Mouse (Mus musculus) layer of hippocampus, postnatal 36 days (tissue): ENCODE measurements around the gene Pard3. TPM values are rescaled to one million over a fixed set of nuclear protein-coding genes. Genes with fewer than 3 reads are reported as not detected.

Experiments used
- DNase-seq, 2 experiments: peaks; one replicate each; pipeline ENCODE4 v3.0.0; 2022
- total RNA-seq, 2 experiments: library from RNA; stranded (reverse); gene quantifications; 2 replicates each; pipeline ENCODE4 v1.2.3; 2021

Gene Pard3
- total RNA-seq, 2 experiments from 2014 or later, result 19.7 to 32.0 TPM

DNA sequence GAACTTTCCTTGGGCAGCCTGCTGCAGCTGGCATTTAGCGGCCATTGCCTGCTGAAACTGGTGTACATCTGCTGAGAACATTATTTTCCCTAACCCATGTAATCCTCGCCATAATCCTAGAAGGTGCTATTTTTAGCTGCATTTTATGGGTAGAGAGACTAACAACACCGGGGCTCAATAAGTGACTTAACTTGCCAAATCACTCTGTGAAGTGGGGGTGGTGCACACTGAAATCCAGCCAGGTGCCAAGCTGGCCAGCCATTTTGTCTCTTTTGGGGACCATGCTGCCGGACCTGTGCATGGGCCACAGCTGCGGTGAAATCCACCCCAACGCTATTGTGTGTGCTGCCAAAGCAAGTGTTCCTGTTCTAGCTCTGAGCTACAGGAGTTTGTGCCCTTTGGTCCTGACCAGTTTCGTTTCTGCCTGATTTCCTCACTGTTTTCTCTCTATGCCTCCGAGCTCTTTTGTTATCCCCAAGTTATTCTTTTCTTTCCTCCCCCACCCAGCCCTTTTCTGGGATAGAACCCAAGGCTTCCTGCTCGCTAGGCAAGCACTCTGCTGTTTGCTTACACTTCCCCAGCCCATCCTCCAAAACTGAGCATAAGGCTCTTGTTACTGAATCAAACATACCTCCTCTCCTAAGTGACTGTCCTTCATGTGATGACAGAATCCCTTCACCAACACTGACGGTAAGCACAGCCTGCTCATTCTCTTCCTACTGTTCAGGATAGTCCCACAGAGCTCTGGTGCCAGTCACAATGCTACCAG is 375.9 kb downstream of the Pard3 start:
- peak; percentile 38 to 61 for DNase-seq

DNA sequence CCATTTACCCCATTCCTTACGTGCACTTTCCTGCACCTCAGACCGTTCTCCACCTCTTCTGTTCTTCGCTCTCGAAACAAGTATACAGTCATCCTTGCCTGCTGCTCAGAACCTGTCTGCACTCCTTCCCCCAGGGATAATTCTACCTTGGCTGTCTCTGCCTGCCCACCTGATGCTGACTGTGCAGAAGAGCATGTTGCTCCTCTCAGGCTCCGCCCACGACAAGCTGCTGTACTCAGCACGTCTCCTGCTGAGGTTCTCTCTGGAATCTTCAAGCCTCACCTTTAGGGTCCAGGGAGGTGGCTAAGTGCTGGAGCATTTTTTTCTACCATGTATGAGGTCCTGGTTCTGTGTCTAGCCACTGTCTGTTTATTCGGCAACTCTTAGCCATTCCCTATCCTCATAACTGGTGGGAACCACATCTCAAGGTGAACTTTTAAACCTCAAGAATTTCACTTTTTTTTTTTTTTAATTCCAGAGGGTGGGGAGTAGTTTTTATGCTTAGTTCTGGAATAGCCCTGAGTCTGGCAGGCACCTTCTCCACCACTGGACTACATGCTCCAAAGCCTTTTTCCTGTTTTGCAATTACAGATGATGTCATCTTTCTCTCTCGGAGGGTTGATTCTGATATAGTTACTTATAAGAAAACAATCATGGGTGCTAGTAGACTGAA is 376.6 kb downstream of the Pard3 start:
- DNase-seq, result no peak

DNA sequence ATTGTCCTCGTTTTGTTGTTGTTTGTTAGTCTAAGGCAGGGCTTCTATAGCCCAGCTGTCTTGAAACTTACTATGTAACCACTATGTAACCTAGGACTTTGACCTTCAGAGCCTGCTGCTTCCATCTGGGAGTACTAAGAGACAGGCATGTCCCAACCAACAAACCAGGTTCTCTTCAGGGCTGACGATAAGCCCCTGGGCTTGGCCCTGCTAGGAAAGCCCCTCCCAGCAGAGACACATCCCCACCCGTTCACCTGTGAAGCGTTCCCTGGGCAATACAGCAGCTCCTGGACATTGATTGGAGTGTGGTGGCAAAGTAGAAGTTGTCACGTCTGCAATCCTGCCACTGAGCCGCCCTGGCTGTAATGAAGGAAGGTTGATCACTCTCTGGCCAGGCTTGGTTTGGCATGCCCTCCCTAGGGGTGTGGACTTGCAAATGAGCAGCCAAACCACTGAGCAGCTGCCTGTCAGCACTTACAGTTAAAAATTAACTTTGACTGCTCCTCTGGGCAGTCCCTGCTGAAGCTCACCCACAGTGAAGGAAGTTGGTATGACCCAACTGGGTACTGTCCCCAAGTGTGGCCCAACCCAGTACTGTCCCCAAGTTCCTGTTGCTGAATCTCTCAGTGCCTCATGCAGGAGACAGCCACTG is 377.3 kb downstream of the Pard3 start:
- DNase-seq, result no peak

DNA sequence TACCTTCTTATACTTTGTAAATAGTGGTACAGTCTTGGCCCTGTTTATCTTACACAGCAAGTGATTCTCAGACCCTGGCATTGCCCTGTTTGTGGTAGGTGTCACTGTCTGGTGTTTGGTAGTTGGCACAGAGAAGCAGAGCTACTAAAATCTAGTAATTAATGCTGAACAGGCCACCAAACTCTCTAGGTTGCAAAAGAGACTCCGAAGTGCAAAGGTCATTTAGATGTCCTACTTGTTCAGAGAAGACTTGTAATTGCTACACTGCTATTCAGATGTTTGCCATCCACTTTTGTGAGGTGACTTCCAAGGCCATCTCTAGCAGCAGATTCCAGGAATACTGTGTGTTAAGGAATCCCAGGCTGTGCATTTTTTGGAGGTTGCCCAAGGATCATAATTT is 383.7 kb downstream of the Pard3 start:
- no peak for DNase-seq

DNA sequence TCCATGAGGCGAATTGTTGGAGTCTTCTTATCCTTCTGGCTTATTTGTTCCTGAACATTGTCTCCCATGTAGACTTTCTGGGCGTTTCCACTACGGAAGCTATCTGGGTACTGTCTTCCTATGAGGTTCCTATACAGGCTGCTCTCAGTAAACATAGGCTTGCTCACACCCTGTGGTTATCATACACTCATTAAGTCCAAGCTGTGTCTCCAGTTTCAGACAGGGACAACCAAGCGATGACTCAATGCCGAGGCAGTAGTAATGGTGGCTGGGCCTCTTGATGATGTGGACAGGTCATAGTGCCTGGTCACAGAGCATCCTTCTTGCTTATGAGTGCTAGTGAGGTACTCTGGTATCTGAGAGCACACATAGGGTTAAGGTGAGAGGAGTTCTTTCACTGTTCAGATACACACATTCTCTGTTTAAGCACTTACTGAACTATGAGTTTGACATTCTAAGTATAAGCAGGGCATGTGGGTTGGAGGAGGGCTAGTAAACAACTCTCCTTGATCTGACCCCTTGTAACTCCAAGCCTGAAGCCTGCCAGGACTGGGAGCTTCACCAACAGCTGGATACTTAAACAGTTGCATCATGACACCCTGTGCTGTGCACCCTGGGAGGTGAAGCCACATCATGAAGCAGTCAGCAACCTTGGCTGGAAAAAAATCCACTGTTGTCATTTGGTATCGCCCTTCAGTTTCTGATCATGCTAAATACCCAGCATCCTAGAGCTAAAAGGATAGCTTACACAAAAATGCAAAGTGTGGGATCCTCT is 385.6 kb downstream of the Pard3 start:
- no peak for DNase-seq

- no peak for DNase-seq
Measured at GRCm38 (mm10) chr8:127450954-127451668, 387.4 kb downstream of the Pard3 start.

- DNase-seq, result no peak
Measured at GRCm38 (mm10) chr8:127452364-127452763, 388.7 kb downstream of the Pard3 start.

GRCm38 (mm10) chr8:127457901-127458300 is 394.2 kb downstream of the Pard3 start:
- no peak for DNase-seq

DNA sequence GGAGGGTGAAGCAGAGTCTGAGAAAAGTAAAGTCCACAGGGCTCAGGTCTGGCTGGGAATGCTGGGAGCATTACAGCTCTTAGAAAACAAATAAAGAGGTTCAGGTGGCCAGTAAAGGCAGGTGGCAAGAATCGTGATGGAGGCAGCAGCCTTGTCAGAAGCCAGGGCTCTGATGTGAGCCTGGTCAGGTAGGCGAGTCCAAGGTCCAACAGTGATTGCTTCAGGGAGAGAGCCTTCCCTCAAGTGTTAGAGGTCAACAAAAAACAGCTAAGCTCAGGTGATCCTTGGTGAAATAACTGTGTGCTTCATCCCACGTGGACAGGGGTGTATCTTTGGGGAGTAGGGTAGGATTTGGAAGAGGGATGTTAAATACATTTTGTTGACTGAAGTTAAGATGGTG is 397.5 kb downstream of the Pard3 start:
- DNase-seq, result no peak

- no peak for DNase-seq
Measured at GRCm38 (mm10) chr8:127462378-127462935, 398.8 kb downstream of the Pard3 start.

- DNase-seq, result no peak
Measured at GRCm38 (mm10) chr8:127464300-127464699, 400.6 kb downstream of the Pard3 start.

- no peak for DNase-seq
Measured at GRCm38 (mm10) chr8:127472204-127472603, 408.5 kb downstream of the Pard3 start.

DNA sequence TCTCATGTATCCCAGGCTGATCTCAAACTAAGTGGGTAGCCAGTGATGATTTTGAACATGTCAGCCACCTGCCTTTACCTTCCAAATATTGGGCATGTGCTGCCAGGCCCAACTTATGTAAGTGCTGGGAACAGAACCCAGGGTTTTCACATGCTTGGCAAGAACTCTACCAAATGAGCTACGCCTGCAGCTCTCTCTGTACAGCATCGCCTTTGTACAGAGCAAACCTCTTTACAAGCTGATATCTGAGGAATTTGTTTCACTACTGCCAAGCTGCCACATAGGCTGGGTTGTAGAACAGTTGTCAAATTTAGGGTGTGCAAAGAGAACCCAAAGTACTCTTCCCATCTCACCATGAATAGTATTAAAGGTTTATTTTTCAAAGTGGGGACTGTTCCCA is 416.3 kb downstream of the Pard3 start:
- peak; percentile 53 to 57 for DNase-seq

DNA sequence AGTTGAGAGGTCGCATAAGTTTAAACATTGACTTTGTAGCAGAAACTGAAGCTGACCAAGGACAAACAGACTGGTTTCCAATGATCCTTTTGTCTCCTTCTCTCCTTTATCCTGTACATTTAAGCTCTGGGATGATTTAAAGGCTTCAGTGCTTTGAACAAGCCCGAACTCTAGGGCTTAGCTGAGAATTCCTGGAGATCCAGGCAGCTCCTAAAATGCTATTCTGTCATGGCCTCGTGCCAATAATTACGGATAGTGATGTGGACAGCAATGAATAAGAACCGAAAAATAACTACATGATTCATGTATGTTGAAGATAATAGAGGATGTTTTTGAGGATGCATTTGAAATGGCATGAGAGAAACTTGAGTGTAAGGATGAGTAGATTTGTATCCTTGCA is 421.9 kb downstream of the Pard3 start:
- no peak for DNase-seq

DNA sequence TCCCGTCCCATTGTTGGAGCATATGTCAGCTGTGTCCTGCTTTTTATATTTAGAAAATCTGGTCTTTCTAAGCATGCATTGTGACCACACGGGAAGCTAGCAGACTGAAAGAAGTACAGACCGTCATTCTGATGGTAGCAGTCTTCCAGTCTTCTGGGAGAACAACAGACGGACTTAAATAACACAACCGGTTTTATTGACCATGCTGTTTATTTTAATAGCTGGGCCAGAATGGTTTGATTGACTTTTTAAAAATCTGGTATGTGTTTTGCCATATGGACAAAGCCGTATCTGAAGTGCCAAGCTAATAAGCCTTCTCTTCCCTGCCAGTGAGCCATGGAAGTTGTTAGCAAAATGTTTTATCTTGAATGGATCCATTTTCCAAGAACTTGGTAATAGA is 428.3 kb downstream of the Pard3 start:
- DNase-seq, result no peak

DNA sequence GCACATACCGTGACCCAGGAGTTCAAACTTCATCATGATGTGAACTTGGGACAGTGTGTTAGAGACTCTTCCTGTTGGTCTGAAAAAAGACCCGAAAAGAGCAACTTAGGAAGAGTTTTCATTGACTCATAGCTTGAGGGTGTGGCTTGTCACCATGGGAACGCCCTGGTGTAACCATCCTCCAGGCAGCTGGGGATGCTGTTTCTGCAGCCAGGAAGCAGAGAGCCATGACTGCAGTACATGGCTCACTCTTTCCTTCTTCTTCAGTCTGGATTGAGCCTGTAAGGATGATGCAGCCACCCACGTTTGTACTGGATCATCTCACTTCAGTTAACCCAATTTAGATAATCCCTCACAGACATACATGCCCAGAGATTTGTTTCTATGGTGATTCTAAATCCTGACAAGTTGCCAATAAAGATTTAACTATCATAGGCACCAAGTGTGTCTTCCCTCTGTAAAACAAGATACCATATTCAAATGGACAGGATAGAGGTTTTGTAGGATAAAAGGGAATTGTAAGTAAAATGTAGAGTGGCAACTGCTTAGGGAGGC is 431.6 kb downstream of the Pard3 start:
- DNase-seq, result no peak

DNA sequence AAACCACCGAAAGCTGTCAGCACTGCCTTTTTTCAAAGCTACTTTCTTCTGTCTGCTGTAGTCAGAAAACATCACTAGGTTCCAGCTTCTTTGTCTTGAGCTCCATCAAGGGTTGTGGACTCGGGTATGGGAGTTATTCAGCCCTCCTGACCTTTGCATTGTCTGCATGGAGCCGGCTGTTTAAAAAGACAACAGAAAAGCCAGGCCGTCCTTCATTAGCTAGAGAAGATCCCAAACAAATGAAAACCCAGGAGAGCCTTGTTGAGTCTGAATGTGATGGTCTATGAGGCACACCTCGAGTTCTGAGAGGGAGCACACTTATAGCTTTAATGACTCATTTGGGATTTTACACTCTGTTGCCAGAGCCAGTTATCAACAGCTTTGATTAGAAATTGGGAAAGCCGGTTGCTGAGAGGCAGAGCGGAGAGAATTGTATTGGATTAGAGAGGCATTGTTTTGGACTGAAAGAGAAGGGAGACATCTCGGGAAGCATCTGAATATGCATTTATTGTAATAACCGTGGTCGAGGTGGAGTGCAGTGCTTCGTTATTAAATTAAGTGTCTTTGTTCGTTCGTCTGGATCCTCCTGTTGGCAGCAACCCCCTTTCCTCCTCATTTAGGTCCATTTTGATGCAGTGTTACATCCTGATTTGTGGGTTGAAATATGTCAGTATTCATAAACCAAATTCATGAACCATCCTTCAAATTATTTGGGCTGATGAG is 435.5 kb downstream of the Pard3 start:
- no peak for DNase-seq

- no peak for DNase-seq
Measured at GRCm38 (mm10) chr8:127499720-127500114, 436.0 kb downstream of the Pard3 start.

- no peak for DNase-seq
Measured at GRCm38 (mm10) chr8:127500206-127500605, 436.5 kb downstream of the Pard3 start.

- DNase-seq, result no peak
Measured at GRCm38 (mm10) chr8:127501756-127502155, 438.1 kb downstream of the Pard3 start.

DNA sequence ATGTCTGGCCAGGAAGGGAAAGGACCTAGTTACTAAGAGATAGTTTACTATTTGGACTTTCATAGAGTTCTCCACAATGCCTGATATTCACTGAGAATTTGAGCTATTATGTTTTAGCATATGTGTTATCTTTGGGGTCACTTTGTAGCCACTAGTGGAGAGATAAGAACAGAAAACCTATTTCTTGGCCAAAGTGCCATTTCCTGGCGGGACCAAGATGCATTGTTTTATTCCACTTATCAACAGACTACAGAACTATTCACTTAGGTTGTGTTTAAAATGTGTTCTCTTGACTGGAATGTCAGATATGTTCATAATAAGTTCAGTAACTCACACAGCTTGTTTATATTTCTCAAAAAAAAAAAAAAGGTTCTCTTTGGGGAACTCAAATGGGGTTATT is 441.6 kb downstream of the Pard3 start:
- no peak for DNase-seq
